Mouse (Mus musculus) regulatory T cell (primary cell): Measurements from ENCODE around the gene Shd.

ENCODE experiments used
- in situ Hi-C: fragments of 300-600 bp; cut with MboI, MseI; formaldehyde crosslinking; loops from one replicate; pipeline ENCODE4 v1.15.1; 2025; ENCODE audit warnings: high pct_unique_total_duplicates

Gene Shd

DNA sequence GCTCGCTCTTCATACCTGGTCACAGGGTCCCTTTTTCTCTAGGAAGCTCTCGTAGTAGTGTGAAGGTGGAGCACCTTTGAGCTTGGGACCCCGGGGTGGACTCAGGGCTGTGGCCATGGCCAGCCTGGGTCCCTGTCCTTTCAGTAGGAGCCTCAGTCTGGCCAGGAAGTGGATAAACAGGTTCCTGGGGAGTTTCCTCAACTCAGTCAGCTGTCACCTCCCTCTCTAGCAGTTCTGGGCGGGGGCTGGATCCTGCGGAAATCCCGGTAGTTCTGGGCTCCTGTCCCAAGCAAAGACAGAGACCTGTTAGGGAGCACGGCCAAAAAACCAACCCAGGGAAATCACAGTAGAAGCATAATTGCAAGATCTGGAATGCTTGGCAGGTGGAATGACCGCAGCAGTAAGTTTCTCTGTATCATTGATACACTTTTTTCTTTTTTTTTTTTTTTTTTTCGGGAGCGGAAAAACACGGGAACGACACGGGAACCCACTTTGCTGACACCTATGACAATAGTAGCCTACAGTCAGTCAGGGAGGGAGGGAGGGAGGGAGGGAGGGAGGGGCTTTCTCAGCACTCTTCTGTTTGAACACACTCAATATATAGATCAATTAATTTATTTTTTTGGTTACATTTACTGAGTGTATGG lies 35.3 kb downstream of the Shd start, which contains the start of the genes Stap2 and Mpnd:
Gene Stap2, minus strand, starts transcription at position 170 of the 647 bp plus-strand sequence.
Gene Mpnd, plus strand, starts transcription at position 297 of the 647 bp plus-strand sequence.
- in situ Hi-C loops: loop anchor here (5.0 kb wide), 2 partner anchors 1387 to 1863 kb away; no protein-coding TSS in a partner anchor

DNA sequence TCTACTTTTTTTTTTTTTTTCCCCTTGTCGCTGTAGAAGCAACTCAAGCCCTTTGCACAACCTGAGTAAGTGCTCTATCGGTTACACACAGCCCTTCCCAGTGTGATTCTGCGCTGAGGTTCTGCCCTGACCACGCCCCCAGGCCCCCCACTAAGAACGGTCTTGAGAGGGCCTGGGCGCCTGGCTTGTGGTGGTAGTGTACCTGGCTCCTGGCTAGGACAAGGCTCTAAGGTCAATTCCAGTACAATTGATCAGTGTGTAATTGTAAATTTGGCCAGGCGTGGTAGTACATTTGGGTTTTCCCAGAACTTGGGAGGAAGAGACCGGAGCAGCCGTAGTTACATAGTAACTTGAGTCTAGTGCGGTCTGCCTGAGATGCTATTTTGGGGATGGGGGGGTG lies 36.7 kb downstream of the Shd start:
- in situ Hi-C loops: loop anchor here (5.0 kb wide), 2 partner anchors 1385 to 1865 kb away; no protein-coding TSS in a partner anchor

DNA sequence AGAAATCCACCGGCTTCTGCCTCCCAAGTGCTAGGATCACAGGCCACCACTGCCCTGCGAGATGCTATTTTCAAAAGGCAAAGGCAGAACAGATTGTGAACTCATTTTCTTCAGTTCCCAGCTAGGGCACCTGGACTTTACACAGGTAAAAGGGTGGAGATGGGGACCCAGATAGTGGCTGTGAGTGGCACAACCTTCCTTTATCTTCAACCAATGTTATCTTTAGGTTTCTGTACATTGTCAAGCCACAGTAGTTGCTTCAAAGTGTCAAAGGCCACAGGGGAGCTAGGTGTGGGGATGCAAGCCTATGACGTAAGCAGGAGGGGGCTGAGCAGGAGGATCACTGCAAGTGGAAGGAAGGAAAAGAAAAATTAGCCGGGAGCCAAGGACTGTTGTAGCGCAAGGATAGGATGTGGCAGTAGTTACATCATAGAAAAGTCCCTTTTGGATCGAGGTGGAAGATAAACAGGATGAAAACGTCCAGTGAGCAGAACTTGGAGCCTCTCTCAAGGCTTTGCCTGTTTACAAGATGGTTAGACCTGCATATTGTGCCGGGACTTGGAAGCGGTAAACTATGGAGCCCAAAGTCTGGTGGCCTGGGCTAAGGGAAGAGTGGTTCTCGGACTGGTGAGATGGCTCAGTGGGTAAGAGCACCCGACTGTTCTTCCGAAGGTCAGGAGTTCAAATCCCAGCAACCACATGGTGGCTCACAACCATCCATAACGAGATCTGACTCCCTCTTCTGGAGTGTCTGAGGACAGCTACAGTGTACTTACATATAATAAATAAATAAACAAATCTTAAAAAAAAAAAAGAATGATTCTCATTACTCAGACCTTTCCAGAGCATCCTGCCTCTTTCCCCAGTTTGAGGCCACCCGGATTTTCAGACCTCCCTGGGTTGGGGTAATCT lies 37.4 kb downstream of the Shd start:
- in situ Hi-C loops: loop anchor here (5.0 kb wide), 2 partner anchors 1385 to 1865 kb away; no protein-coding TSS in a partner anchor

DNA sequence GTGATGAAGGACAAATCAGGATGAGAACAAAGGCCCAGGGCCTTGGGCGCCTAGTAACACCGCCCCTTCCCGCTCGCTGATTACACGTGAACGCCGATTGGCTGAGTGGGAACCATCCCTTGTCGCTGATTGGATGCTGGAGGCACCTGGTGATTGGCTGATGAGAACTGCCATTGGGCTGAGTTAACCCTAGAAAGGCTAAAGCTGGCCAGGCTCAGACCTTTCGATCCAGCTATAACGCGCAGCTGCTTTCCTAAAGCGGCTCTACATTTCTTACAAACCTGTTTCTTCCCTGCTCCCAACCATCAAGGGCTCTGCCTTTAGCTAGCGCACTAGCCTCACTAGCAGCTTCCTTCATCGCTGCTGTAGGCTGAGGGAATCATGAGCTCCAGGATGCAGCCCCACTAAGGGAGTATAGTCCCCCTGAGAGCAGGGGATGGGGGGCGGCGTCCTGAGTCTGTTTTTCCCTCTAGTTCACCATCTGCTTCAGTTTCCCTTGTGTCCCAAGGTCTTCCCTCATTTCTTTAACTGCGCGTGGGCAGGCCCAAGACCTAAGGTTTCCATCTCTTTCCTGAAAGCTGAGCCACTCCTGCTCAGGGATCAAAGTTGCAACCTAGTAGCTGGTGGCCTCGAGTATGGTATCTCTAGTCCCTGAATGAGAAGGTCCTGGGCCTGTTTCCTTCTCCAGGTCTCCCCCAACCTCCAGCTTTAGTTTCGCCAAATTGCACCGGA lies 38.3 kb downstream of the Shd start:
- in situ Hi-C loops: loop anchor here (5.0 kb wide), 2 partner anchors 1384 to 1866 kb away; no protein-coding TSS in a partner anchor

DNA sequence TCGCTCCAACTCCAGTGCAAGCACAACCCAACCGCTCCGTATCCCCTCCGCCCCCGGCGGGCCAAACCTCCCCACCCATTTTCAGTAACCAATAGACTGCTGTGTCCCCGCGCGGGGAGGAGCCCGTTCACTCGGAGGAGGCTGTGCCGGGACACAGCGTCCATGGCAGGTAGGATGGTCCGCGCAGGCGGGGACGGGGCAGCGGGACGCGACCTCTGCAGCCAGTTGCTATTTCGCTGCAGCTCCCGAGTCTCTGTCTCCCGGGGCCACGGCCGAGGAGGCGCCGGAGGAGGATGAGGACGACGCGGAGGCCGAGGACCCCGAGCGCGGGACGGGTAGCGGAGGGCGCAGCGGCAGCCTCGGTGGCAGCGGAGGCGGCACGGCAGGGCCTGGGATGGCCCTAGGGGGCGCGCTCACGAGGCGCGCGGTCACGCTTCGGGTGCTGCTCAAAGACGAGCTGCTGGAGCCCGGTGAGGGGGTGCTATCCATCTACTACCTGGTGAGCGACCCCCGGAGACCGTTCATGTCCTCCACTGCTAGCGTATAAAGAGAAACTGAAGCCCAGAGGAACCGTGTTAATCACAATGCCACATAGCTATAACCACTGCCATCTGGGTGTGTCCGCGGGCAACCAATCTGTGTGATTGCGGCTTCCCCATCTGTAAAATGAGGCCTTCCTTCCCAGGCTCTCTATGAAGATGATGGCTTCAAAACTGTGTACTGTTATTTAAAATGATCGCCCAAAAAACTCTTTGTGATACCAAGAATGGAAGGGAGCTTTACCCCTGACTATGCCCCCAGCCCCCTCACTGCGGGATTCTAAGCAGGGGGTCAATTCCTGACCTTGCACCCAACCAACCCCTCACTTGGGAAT lies 39.1 kb downstream of the Shd start:
- in situ Hi-C loops: loop anchor here (5.0 kb wide), 2 partner anchors 1383 to 1867 kb away; no protein-coding TSS in a partner anchor

DNA sequence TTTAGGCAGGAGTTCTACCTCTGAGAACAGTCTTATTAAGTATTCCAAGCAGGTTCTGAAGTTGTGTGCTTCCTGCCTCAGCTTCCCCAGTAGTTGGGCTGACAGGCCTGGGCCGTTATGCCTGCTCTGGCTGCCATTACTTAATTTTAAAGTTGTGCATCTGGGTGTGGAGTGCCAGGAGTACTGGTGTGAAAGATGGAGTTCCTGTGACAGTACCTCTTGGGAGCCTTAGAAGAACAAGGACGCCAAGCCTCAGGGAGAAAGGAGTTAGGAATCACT lies 39.6 kb downstream of the Shd start:
- in situ Hi-C loops: loop anchor here (5.0 kb wide), 2 partner anchors 1382 to 1868 kb away; no protein-coding TSS in a partner anchor

DNA sequence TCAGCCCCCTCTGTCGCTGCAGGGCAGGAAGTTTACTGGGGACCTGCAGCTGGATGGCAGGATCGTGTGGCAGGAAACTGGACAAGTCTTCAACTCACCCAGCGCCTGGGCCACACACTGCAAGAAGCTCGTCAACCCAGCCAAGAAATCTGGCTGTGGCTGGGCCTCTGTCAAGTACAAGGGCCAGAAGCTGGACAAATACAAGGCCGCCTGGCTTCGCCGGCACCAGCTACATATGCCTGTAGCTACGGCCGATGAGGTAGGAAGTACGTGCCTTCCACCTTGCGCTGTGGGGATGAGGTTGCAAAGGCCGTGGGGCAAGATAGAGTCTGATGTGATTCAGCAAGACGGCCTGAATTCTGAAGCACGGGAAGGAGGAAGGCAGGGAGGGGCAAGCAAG lies 40.0 kb downstream of the Shd start:
- in situ Hi-C loops: no loop called here

DNA sequence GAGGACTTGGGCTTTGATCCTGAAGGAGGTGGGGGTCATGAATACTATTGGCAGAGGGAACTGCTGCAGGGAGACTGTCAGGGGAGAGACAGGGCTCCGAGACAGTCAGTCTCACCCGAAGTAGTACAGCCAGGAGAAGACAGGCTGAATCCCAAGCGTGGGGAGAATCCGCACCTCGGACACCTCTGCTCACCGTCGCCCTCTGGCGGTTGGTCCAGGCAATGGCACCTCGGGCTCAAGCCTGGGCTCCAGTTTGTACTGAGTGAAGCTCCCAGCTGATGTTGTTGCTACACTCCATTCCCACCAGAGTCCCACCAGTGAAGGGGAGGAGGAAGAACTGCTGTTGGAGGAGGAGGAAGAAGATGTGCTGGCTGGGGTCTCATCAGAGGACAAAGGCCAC lies 40.4 kb downstream of the Shd start:
- in situ Hi-C loops: no loop called here

DNA sequence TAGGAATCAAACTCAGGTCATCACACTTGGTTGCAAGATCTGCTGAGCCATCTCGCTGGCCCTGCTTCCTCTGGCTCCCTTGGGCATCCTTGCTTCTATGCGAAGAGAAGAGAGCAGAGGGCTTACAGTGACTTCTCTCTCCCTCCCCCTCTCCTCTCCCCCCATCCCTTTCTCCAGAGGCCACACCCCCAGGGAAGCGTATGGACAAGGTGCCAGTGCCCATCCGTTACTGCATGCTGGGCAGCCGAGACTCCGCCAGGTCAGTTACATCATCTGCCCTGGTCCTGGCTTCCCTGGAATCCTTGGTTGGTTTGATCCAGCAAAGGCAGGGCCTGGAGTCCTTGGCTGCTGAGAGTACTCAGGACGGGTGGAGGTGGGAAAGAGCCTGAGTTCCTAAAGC lies 41.2 kb downstream of the Shd start:
- in situ Hi-C loops: no loop called here

DNA sequence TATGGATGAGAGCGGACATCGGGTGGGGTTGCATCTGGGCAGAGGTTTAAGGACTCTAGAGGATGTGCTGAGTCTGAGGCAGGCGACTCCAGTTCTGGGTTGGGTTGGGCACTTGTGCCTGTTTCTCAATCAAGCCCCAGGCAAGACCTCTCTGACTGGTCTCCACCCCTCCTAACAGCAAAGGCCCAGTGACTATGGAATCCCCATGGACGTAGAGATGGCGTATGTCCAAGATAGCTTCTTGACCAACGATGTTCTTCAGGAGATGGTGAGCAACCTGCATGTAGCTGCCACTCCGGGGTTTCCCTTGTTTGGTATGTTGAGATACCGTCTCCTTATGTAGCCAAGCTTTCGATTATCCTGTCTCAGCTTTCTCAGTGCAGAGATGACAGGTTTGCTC lies 45.0 kb downstream of the Shd start:
- in situ Hi-C loops: loop anchor here (5.0 kb wide), 1 partner anchor 48 kb away; no protein-coding TSS in a partner anchor

DNA sequence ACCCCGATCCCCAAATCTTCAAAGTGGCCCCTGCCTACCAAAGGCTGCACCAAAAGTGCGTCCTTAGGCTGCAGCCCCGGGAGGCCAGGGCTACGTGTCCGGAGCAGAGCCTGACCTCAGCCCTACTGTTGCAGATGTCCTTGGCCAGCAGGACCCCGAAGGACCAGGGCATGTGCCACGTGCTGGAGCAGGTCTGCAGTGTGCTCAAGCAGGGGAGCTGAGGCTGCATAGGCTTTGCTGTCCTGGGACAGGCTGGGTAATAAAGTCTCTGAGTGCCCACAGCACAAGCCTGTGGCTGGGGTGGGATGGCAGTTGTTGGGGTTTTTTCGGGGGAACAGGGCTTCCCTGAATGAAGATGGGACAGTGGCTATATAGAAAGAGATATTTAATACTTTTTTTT lies 46.1 kb downstream of the Shd start:
- in situ Hi-C loops: loop anchor here (5.0 kb wide), 1 partner anchor 49 kb away; no protein-coding TSS in a partner anchor

DNA sequence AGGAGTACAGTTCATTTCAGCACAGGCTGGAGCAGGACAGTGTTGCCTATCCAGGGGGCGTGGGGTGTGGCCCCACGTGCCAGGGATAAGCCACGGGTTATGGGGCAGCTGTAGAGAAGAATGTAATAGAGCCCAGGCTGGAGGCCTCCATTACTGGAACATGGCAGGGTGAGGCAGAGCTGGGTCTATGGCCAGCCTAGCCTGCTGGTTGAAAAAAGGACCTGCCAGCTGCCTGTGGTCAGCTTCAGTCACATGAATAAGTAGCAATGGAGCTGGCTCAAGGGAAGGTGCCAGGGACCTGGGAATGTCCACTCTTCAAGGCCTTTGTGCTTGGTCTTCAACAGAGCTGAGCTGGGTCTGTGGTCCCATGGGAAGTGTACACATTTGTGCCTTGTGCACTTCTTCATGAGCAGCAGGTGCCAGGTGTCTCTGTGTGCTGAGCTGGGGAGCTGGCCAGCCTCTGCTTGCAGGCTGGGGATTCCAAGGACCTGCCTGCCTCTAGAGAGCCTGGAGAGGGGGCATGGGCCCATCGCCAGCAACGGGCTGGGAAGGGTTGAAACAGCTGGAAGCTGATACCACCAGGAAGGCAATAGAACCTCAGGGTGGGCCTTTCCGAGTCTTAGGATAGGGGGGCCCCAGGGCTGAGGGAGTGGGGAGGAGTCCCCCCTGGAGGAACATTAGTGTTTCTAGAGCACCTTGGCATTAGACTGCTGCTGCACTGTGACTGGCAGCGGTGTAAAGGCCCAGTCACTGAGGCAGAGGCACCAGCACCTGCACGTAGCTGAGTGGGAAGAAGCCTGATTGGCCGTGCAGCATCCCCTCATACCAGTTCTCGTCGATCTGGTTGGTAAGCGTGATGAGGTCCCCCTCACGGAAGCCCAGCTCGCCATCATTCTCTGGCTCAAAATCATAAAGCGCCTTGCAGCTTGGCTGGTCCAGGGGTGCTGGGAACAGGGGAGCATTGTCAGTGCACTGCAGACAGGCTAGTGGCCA lies 46.8 kb downstream of the Shd start:
- in situ Hi-C loops: loop anchor here (5.0 kb wide), 1 partner anchor 50 kb away; no protein-coding TSS in a partner anchor

DNA sequence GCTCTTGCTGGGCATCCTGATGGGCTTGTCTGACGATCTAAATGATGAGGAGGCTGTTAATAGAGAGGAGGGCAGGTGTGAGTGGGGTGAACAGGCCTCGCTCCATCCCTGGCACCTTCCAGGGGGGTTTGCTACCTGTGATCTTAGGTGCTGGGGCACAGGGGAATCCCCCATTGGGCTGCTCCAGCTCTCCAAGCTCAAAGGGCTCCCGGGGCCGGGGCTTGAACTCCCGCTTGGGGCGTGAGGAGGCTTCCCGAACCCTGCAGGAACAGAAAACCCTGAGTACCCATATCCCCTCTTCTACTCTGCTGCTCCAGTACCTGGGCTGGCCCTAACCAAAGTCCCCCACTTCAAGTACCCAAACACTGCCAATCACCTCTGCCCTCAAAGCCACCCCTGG lies 47.6 kb downstream of the Shd start:
- in situ Hi-C loops: loop anchor here (5.0 kb wide), 1 partner anchor 51 kb away; no protein-coding TSS in a partner anchor

DNA sequence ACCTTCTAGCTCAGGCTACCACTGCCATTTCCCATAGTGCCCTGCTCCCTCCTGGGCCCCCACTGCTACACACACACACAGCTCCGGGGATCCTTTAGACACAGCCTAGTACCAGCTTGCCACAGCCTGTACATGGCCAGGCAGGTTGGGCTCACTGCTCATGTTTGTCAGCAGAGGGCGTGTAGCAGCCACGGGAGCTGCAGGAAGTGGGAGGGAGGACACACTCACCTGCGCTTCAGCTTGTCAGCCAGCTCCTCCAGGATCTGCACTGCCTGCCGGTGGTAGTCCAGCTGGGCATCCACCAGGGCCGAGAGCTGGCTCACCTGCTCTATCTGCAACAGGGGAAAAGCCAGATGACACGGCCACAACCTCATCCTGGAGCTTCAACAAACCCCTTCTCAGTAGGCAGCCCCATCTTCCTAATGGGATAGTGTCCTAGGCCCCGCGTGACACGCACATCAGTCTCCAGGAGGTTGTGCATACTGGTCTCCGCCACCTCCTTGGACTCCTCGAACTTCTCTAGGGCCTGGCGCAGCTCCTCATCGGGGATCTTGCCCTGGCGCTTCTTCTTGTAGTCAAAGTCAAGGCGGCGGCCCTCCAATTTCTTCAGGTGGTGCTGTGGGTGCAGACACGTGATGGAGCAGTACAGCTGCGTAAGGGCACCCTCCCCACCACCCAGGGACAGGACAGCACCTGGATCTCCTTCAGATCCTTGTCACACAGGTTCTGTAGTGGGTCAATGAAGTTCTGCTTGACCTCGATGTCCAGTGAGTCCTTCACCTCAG lies 48.3 kb downstream of the Shd start:
- in situ Hi-C loops: loop anchor here (5.0 kb wide), 1 partner anchor 51 kb away; no protein-coding TSS in a partner anchor

DNA sequence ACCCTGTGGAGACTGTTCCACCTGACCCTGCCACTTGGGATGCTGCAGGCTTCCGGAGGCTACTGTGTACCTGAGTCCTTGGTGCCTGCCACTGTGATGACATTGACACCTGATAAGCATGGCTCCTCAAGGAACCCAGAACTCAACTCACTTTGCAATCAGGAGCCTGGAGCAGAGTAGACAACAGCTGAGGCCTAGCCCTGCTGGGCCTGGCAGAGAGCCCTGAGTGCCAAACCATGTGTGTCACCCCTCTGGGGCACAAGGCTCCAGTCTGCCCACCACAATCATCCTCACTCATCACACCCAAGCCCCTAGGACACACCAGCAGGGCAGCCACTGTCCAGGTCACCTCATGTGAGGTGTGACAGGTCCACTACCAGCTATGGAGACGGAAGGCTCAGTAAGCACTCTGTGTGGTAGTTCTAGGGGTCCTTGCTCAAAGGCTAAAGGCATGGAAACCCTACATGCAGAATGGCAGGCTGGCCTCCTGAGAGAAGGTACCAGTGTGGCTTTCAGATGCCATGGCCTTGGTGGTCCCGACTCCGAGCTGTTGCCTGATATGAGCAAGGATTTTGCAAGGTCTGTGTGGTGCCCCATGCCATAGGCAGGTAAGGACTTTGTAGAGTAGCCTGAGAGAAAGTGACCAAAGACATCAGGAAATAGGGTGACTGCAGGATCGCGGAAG lies 50.3 kb downstream of the Shd start:
- in situ Hi-C loops: no loop called here

DNA sequence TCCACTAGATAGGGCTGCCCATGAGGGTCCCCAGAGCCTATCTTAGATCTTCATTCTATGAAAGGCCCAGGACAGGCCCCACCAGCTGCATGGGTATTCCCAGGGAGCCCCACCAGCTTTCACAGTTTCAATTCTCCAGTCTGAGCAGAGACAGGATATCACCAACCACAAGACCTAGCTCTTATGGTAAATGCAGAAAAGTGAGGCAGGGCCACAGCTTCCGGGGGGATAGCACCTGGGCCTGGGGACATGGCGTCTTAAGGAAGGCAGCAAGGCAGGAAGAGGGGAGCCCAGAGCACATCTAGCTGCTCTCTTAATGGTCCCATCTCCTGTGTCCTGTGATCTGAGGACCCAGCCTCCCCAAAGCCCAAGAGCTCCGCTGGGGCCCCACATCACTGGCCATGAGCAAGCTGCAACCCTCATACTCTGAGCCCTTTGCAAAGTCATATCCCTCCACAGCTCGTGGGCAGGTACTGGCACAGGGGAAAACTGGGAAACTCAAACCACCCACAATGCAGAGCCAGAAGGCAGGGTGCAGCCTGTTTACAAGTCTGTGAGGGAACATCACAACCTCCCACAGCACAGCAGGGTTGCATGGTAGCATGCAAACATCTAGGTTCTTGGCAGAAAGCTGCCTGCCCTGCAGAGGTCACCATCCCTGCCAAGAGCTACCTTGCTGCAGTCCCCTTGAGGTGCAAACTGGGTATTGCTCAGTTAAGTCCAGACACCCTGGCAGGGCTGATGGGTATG lies 51.1 kb downstream of the Shd start:
- in situ Hi-C loops: no loop called here
